Mouse (Mus musculus) MEL (cell line): Measurements from ENCODE around the gene Hspbp1. TPM values are rescaled to one million over a fixed set of nuclear protein-coding genes. Genes with fewer than 3 reads are reported as not detected.

Experiments used
- DNase-seq: peaks from one replicate; pipeline ENCODE4 v3.0.0; 2011; ENCODE audit warnings: low read depth, low spot score
- H3K27ac ChIP-seq: 2 replicates; pipeline ENCODE4 v1.5.1; 2012; ENCODE audit warnings: low read depth, mild to moderate bottlenecking, control low read depth, low read length, moderate library complexity; ENCODE audit not compliant: control insufficient read depth
- H3K27me3 ChIP-seq, 2 experiments: fragments of 150-350 bp in 1 of 2; sonication (generic) in 1 of 2; 2 replicates each; pipeline ENCODE4 v1.6.1; 2012; ENCODE audit warnings: low read length in 2 of 2, mild to moderate bottlenecking in 2 of 2, improper control_type of control experiment in 1 of 2, moderate library complexity in 1 of 2; ENCODE audit not compliant: insufficient read depth in 2 of 2, control insufficient read depth in 1 of 2
- H3K36me3 ChIP-seq, 2 experiments: 2 replicates each; pipeline ENCODE4 v1.6.1; 2012 to 2014; ENCODE audit warnings: low read length in 2 of 2, improper control_type of control experiment in 1 of 2, inconsistent platforms in 1 of 2, mild to moderate bottlenecking in 1 of 2; ENCODE audit not compliant: insufficient read depth in 2 of 2, control insufficient read depth in 1 of 2
- H3K4me1 ChIP-seq, 2 experiments: fragments of 150-350 bp in 1 of 2; sonication (generic) in 1 of 2; 2 replicates each; pipeline ENCODE4 v1.6.1; 2012; ENCODE audit warnings: low read length in 2 of 2, improper control_type of control experiment in 1 of 2, mild to moderate bottlenecking in 1 of 2; ENCODE audit not compliant: insufficient read depth in 2 of 2, control insufficient read depth in 1 of 2
- H3K4me3 ChIP-seq, 2 experiments: fragments of 150-350 bp in 1 of 2; sonication (generic) in 1 of 2; 2 replicates each; pipeline ENCODE4 v1.5.1; 2012; ENCODE audit warnings: low read depth in 2 of 2, low read length in 2 of 2, mild to moderate bottlenecking in 2 of 2, moderate library complexity in 2 of 2, control low read depth in 1 of 2, improper control_type of control experiment in 1 of 2; ENCODE audit not compliant: control insufficient read depth in 1 of 2, insufficient read depth in 1 of 2
- H3K79me2 ChIP-seq: 2 replicates; pipeline ENCODE4 v1.6.1; 2012; ENCODE audit warnings: mild to moderate bottlenecking, low read length, moderate library complexity; ENCODE audit not compliant: control insufficient read depth, poor library complexity, insufficient read depth
- H3K9ac ChIP-seq: 2 replicates; pipeline ENCODE4 v1.6.1; 2012; ENCODE audit warnings: low read depth, mild to moderate bottlenecking, control low read depth, low read length, moderate library complexity; ENCODE audit not compliant: control insufficient read depth, poor library complexity, severe bottlenecking
- H3K9me3 ChIP-seq: fragments of 150-350 bp; sonication (generic); replicated peaks from 2 replicates; pipeline ENCODE4 v1.6.1; 2012; ENCODE audit warnings: mild to moderate bottlenecking, low read length, improper control_type of control experiment, moderate library complexity; ENCODE audit not compliant: insufficient read depth
- BHLHE40 ChIP-seq: IDR thresholded peaks from 2 replicates; pipeline ENCODE4 v1.6.1; 2012; ENCODE audit warnings: low read depth, mild to moderate bottlenecking, inconsistent platforms, low read length, improper control_type of control experiment, borderline replicate concordance
- CHD1 ChIP-seq: IDR thresholded peaks from 2 replicates; pipeline ENCODE4 v1.6.1; 2012; ENCODE audit warnings: low read depth, mild to moderate bottlenecking, inconsistent platforms, low read length, improper control_type of control experiment
- CTCF ChIP-seq, 3 experiments: IDR thresholded peaks in 2 of 3; conservative IDR thresholded peaks in 1 of 3; 2 replicates each; pipeline ENCODE4 v1.5.1; 2011 to 2012; ENCODE audit warnings: low read length in 3 of 3, low read depth in 2 of 3, mild to moderate bottlenecking in 2 of 3, improper control_type of control experiment in 1 of 3, inconsistent platforms in 1 of 3, mixed read lengths in 1 of 3, moderate library complexity in 1 of 3; ENCODE audit not compliant: control insufficient read depth in 1 of 3, insufficient read depth in 1 of 3, poor library complexity in 1 of 3, severe bottlenecking in 1 of 3
- E2F4 ChIP-seq: IDR thresholded peaks from 2 replicates; pipeline ENCODE4 v1.6.1; 2011; ENCODE audit warnings: low read depth, low read length, improper control_type of control experiment, borderline replicate concordance
- ELF1 ChIP-seq: IDR thresholded peaks from 2 replicates; pipeline ENCODE4 v1.6.1; 2014; ENCODE audit warnings: low read depth, mild to moderate bottlenecking, inconsistent platforms, low read length, improper control_type of control experiment, moderate library complexity
- EP300 ChIP-seq, 2 experiments: IDR thresholded peaks; 2 replicates each; pipeline ENCODE4 v1.6.1; 2011; ENCODE audit warnings: improper control_type of control experiment in 2 of 2, low read length in 2 of 2, low read depth in 1 of 2, mild to moderate bottlenecking in 1 of 2
- ETS1 ChIP-seq: IDR thresholded peaks from 2 replicates; pipeline ENCODE4 v1.6.1; 2012; ENCODE audit warnings: low read depth, mild to moderate bottlenecking, inconsistent platforms, low read length, improper control_type of control experiment, moderate library complexity
- GABPA ChIP-seq: IDR thresholded peaks from 2 replicates; pipeline ENCODE4 v1.6.1; 2012; ENCODE audit warnings: low read depth, mild to moderate bottlenecking, inconsistent platforms, low read length, improper control_type of control experiment, moderate library complexity
- GATA1 ChIP-seq: IDR thresholded peaks from 2 replicates; pipeline ENCODE4 v1.6.1; 2011; ENCODE audit warnings: low read depth, low read length, improper control_type of control experiment
- HCFC1 ChIP-seq: IDR thresholded peaks from 2 replicates; pipeline ENCODE4 v1.6.1; 2012; ENCODE audit warnings: low read depth, mild to moderate bottlenecking, inconsistent platforms, low read length, improper control_type of control experiment, moderate library complexity
- JUND ChIP-seq: IDR thresholded peaks from 2 replicates; pipeline ENCODE4 v1.6.1; 2011; ENCODE audit warnings: low read depth, mild to moderate bottlenecking, improper control_type of control experiment, low read length
- KAT2A ChIP-seq: conservative IDR thresholded peaks from 2 replicates; pipeline ENCODE4 v1.6.1; 2012; ENCODE audit warnings: low read depth, low read length, improper control_type of control experiment, inconsistent platforms
- MAX ChIP-seq: IDR thresholded peaks from 2 replicates; pipeline ENCODE4 v1.6.1; 2011; ENCODE audit warnings: low read length, improper control_type of control experiment
- MAZ ChIP-seq: IDR thresholded peaks from 2 replicates; pipeline ENCODE4 v1.6.1; 2012; ENCODE audit warnings: low read depth, mild to moderate bottlenecking, inconsistent platforms, low read length, improper control_type of control experiment
- MXI1 ChIP-seq: IDR thresholded peaks from 2 replicates; pipeline ENCODE4 v1.6.1; 2011; ENCODE audit warnings: mild to moderate bottlenecking, low read depth, low read length, improper control_type of control experiment
- MYB ChIP-seq: IDR thresholded peaks from 2 replicates; pipeline ENCODE4 v1.6.1; 2011; ENCODE audit warnings: mild to moderate bottlenecking, low read depth, low read length, improper control_type of control experiment
- MYC ChIP-seq: IDR thresholded peaks from 2 replicates; pipeline ENCODE4 v1.6.1; 2011; ENCODE audit warnings: low read depth, mild to moderate bottlenecking, low read length, improper control_type of control experiment, moderate library complexity
- NRF1 ChIP-seq: IDR thresholded peaks from 2 replicates; pipeline ENCODE4 v1.6.1; 2014; ENCODE audit warnings: low read depth, mild to moderate bottlenecking, inconsistent platforms, low read length, improper control_type of control experiment, moderate library complexity; ENCODE audit not compliant: poor library complexity, insufficient read depth, severe bottlenecking
- POLR2A ChIP-seq, 2 experiments: IDR thresholded peaks; 2 replicates each; pipeline ENCODE4 v1.6.1; 2011 to 2012; ENCODE audit warnings: low read length in 2 of 2, mild to moderate bottlenecking in 2 of 2, control low read depth in 1 of 2, improper control_type of control experiment in 1 of 2, low read depth in 1 of 2, moderate library complexity in 1 of 2; ENCODE audit not compliant: control insufficient read depth in 1 of 2, insufficient read depth in 1 of 2, poor library complexity in 1 of 2
- RAD21 ChIP-seq: IDR thresholded peaks from 2 replicates; pipeline ENCODE4 v1.6.1; 2011; ENCODE audit warnings: mild to moderate bottlenecking, low read depth, low read length, improper control_type of control experiment
- RCOR1 ChIP-seq: IDR thresholded peaks from 2 replicates; pipeline ENCODE4 v1.6.1; 2012; ENCODE audit warnings: low read depth, mild to moderate bottlenecking, inconsistent platforms, low read length, improper control_type of control experiment
- SIN3A ChIP-seq: IDR thresholded peaks from 2 replicates; pipeline ENCODE4 v1.6.1; 2012; ENCODE audit warnings: low read length, improper control_type of control experiment, inconsistent platforms
- TBP ChIP-seq: IDR thresholded peaks from 2 replicates; pipeline ENCODE4 v1.8.0; 2011; ENCODE audit warnings: low read depth, low read length, improper control_type of control experiment
- TCF12 ChIP-seq: IDR thresholded peaks from 2 replicates; pipeline ENCODE4 v1.6.1; 2014; ENCODE audit warnings: low read depth, mild to moderate bottlenecking, inconsistent platforms, low read length, improper control_type of control experiment, moderate library complexity
- UBTF ChIP-seq: IDR thresholded peaks from 2 replicates; pipeline ENCODE4 v1.6.1; 2012; ENCODE audit warnings: low read depth, mild to moderate bottlenecking, inconsistent platforms, low read length, improper control_type of control experiment, moderate library complexity, borderline replicate concordance; ENCODE audit not compliant: insufficient read depth
- USF2 ChIP-seq, 2 experiments: IDR thresholded peaks; 2 replicates each; pipeline ENCODE4 v1.6.1; 2011 to 2012; ENCODE audit warnings: improper control_type of control experiment in 2 of 2, low read length in 2 of 2, borderline replicate concordance in 1 of 2, inconsistent platforms in 1 of 2, low read depth in 1 of 2, mild to moderate bottlenecking in 1 of 2; ENCODE audit not compliant: insufficient read depth in 1 of 2
- ZC3H11A ChIP-seq: IDR thresholded peaks from 2 replicates; pipeline ENCODE4 v1.6.1; 2012; ENCODE audit warnings: low read depth, mild to moderate bottlenecking, inconsistent platforms, low read length, improper control_type of control experiment
- ZKSCAN1 ChIP-seq: IDR thresholded peaks from 2 replicates; pipeline ENCODE4 v1.6.1; 2012; ENCODE audit warnings: low read depth, mild to moderate bottlenecking, inconsistent platforms, low read length, improper control_type of control experiment, moderate library complexity
- ZMIZ1 ChIP-seq: IDR thresholded peaks from 2 replicates; pipeline ENCODE4 v1.6.1; 2012; ENCODE audit warnings: low read depth, mild to moderate bottlenecking, inconsistent platforms, low read length, improper control_type of control experiment, moderate library complexity
- ZNF384 ChIP-seq: IDR thresholded peaks from 2 replicates; pipeline ENCODE4 v1.6.1; 2012; ENCODE audit warnings: low read depth, mild to moderate bottlenecking, inconsistent platforms, low read length, improper control_type of control experiment
- polyA plus RNA-seq, 2 experiments: library from polyadenylated mRNA; stranded (reverse) in 1 of 2; unstranded in 1 of 2; fragments of >175 nt in 1 of 2; fragments of >200 nt in 1 of 2; gene quantifications; 2 replicates each; pipeline versions ENCODE4 v1.2.1 to v1.2.4; 2012; ENCODE audit warnings: low replicate concordance in 2 of 2, low read depth in 1 of 2; ENCODE audit not compliant: insufficient read length in 2 of 2, insufficient read depth in 1 of 2, missing spikeins in 1 of 2
- total RNA-seq: library from RNA; depleted of rRNA; stranded (reverse); fragments of 300-350 nt; gene quantifications from 2 replicates; pipeline ENCODE4 v1.2.3, GENCODE M21; 2012

Hspbp1 gene
- total and polyA plus RNA-seq, 3 experiments = 101 to 111 TPM; not detected in 1

DNA sequence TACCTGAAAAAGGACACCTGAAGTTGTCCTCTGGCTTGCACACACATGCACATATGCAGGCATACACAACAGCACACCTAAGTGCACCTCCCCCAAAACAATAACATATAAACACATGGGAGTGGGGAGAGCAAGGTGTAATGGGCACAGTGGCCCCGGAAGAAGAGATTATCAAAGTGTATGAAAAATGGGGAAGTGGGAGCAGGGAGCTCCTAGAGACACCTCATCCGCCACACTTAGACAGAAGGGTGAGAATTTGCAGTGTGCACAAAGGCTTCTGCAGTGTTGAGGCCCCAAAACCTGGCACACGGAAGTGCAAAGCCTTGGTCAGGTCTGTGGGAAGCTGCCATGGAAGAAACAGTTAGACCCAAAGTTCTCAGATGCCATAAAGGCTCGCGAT lies 46.2 kb upstream of the Hspbp1 start:
- no peak overlapping the region for H3K27ac ChIP-seq
- H3K4me1 ChIP-seq = peaks cover 3 to 25% of the 10 kb centered on the region in 2 experiments
- H3K9ac ChIP-seq = no peak overlapping the region
- no peaks in the 10 kb centered on the region for H3K9me3 ChIP-seq
- peak; percentile 56 for DNase-seq
- no peak overlapping the region for H3K4me3 ChIP-seq
- peaks cover 0 to 12% of the 10 kb centered on the region in 2 experiments; a peak in 2 of 4 replicates for H3K36me3 ChIP-seq
- TF ChIP-seq SIN3A (no peak), KAT2A (no peak), ELF1 (0 out of 2 replicates have a peak, but pooled peaks have one; percentile 36), EP300 (IDR thresholded peaks at IDR 0.05; ENCODE audit: low read depth in 1 of 2, low read length in 2 of 2) (peak; percentile 13 to 17; a peak in 1 of 4 replicates), ZMIZ1 (no peak), GATA1 (0 out of 2 replicates have a peak, but pooled peaks have one; percentile 21), USF2 (IDR thresholded peaks at IDR 0.05; ENCODE audit: borderline replicate concordance in 1 of 2, insufficient read depth in 1 of 2, low read depth in 1 of 2, low read length in 2 of 2) (no peak)
- H3K27me3 ChIP-seq = no peaks in the 10 kb centered on the region
- no peaks in the 10 kb centered on the region for H3K79me2 ChIP-seq

DNA sequence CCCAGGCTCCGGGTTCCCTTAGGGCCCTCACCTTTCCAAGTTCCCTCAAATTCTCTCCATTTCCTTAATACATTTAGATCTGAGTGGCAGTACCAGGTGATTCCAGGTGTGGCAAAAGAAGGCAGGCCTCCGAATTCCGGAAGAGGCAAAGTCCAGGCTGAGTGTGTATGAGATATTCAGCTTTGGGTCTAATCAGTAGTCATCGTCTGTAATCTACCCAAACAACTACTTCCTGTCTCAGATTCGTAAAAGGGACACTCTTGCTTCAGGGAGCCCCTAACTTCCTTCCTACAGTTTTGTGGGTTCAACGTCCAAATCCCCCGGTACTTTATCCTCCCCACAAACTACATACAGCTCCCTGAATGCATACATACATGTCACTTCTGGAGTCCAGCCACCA lies 40.3 kb upstream of the Hspbp1 start, which contains the start of gene Tmem150b:
Tmem150b (minus strand) TSS at position 81 of the 400 bp plus-strand sequence.
- Histone ChIP-seq H3K9me3 (no peaks in the 10 kb centered on the region), H3K27me3 (no peaks in the 10 kb centered on the region), H3K4me3 (peak within 1 kb of the TSS; percentile 8 to 53; a peak in 3 of 4 replicates), H3K79me2 (no peaks in the 10 kb centered on the region), H3K4me1 (peaks cover 0 to 18% of the 10 kb centered on the region in 2 experiments; a peak in 3 of 4 replicates), H3K36me3 (peaks cover 0 to 7% of the 10 kb centered on the region in 2 experiments; a peak in 2 of 4 replicates), H3K27ac (peak within 1 kb of the TSS; percentile 15; the same call in 1 of the 2 replicates), H3K9ac (peak within 1 kb of the TSS; percentile 32)
- DNase-seq = peak; percentile 54
- peak; percentile 34; the same call in 1 of the 2 replicates for TF ChIP-seq ETS1
- TF ChIP-seq GABPA = no peak
- TF ChIP-seq TCF12 = peak; percentile 66
- no peak for TF ChIP-seq MYC
- no peak for TF ChIP-seq KAT2A
- no peak for TF ChIP-seq BHLHE40
- TF ChIP-seq SIN3A = no peak
- no peak for TF ChIP-seq RAD21
- no peak for TF ChIP-seq MXI1
- no peak for TF ChIP-seq NRF1
- peak; percentile 65 to 75 for TF ChIP-seq EP300 (IDR thresholded peaks at IDR 0.05; ENCODE audit: low read depth in 1 of 2, low read length in 2 of 2)
- no peak for TF ChIP-seq TBP
- no peak for TF ChIP-seq CTCF (IDR thresholded peaks at IDR 0.05 in 2 of 3, conservative IDR thresholded peaks at IDR 0.05 in 1 of 3; ENCODE audit: control insufficient read depth in 1 of 3, insufficient read depth in 1 of 3, low read depth in 2 of 3, low read length in 3 of 3, poor library complexity in 1 of 3, severe bottlenecking in 1 of 3)
- TF ChIP-seq POLR2A (IDR thresholded peaks at IDR 0.05; ENCODE audit: control insufficient read depth in 1 of 2, insufficient read depth in 1 of 2, low read depth in 1 of 2, low read length in 2 of 2, poor library complexity in 1 of 2) = no peak
- TF ChIP-seq ZMIZ1 = no peak
- TF ChIP-seq RCOR1 = peak; percentile 61; the same call in 1 of the 2 replicates
- no peak for TF ChIP-seq UBTF
- TF ChIP-seq HCFC1 = no peak
- peak; percentile 39; the same call in 1 of the 2 replicates for TF ChIP-seq MYB
- no peak for TF ChIP-seq JUND
- no peak for TF ChIP-seq MAZ
- TF ChIP-seq ZNF384 = no peak
- no peak for TF ChIP-seq ZC3H11A
- no peak for TF ChIP-seq E2F4
- TF ChIP-seq MAX = no peak
- TF ChIP-seq USF2 (IDR thresholded peaks at IDR 0.05; ENCODE audit: borderline replicate concordance in 1 of 2, insufficient read depth in 1 of 2, low read depth in 1 of 2, low read length in 2 of 2) = no peak
- no peak for TF ChIP-seq ZKSCAN1
- no peak for TF ChIP-seq CHD1
